Mouse (Mus musculus): Measurements from ENCODE around the gene Eif4g3. TPM values are rescaled to one million over a fixed set of nuclear protein-coding genes. Genes with fewer than 3 reads are reported as not detected.

Gene Eif4g3
- total and polyA plus RNA-seq, 3 experiments, result 22.8 to 63.7 TPM; not detected in 1

DNA sequence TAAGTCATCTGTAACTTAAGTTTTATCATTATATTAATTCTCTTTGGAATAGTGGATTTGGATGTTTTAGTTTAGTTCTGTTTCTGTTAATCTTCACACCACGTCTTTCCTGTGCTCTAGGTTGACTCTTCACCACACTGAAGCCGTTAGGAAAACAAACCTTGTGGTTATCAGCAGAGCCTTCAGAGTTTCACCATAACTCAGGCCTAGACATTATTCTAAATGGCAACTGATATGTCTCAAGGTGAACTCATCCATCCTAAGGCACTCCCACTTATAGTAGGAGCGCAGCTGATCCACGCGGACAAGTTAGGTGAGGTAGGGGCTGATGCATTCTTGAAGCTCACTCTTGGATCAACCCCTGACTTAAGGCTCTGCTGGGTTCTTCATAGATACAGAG lies 228.6 kb downstream of the Eif4g3 start:
- Histone ChIP-seq H3K4me1 (ENCODE audit: control insufficient read depth in 1 of 2, insufficient read depth in 2 of 2, low read length in 2 of 2) (peaks cover 6 to 9% of the 10 kb centered on the region in 2 experiments), H3K79me2 (ENCODE audit: control insufficient read depth, insufficient read depth, low read length, poor library complexity) (peaks cover 33% of the 10 kb centered on the region), H3K27ac (ENCODE audit: control insufficient read depth, low read depth, low read length) (no peak overlapping the region), H3K27me3 (ENCODE audit: control insufficient read depth in 1 of 2, insufficient read depth in 2 of 2, low read length in 2 of 2) (no peaks in the 10 kb centered on the region), H3K9me3 (replicated peaks; ENCODE audit: insufficient read depth, low read length) (no peaks in the 10 kb centered on the region), H3K36me3 (ENCODE audit: control insufficient read depth in 1 of 2, insufficient read depth in 2 of 2, low read length in 2 of 2) (peaks cover 14 to 26% of the 10 kb centered on the region in 2 experiments), H3K9ac (ENCODE audit: control insufficient read depth, low read depth, low read length, poor library complexity, severe bottlenecking) (no peak overlapping the region), H3K4me3 (ENCODE audit: control insufficient read depth in 1 of 2, insufficient read depth in 1 of 2, low read depth in 2 of 2, low read length in 2 of 2) (no peak overlapping the region)
- TF ChIP-seq KAT2A (conservative IDR thresholded peaks at IDR 0.05; ENCODE audit: low read depth, low read length) (no peak), RAD21 (IDR thresholded peaks at IDR 0.05; ENCODE audit: low read depth, low read length) (no peak)
- DNase-seq (ENCODE audit: low read depth, low spot score), result no peak

GRCm38 (mm10) chr4:138222396-138222795 lies 229.6 kb downstream of the Eif4g3 start:
- no peak for TF ChIP-seq CTCF (IDR thresholded peaks at IDR 0.05 in 2 of 3, conservative IDR thresholded peaks at IDR 0.05 in 1 of 3; ENCODE audit: control insufficient read depth in 1 of 3, insufficient read depth in 1 of 3, low read depth in 2 of 3, low read length in 3 of 3, poor library complexity in 1 of 3, severe bottlenecking in 1 of 3)
- TF ChIP-seq ZC3H11A (IDR thresholded peaks at IDR 0.05; ENCODE audit: low read depth, low read length), result no peak
- no peak for DNase-seq (ENCODE audit: low read depth, low spot score)
- H3K9me3 ChIP-seq (replicated peaks; ENCODE audit: insufficient read depth, low read length), result no peaks in the 10 kb centered on the region
- H3K27ac ChIP-seq (ENCODE audit: control insufficient read depth, low read depth, low read length), result no peak overlapping the region
- H3K36me3 ChIP-seq (ENCODE audit: control insufficient read depth in 1 of 2, insufficient read depth in 2 of 2, low read length in 2 of 2), result peaks cover 14 to 29% of the 10 kb centered on the region in 2 experiments
- peaks cover 6 to 9% of the 10 kb centered on the region in 2 experiments for H3K4me1 ChIP-seq (ENCODE audit: control insufficient read depth in 1 of 2, insufficient read depth in 2 of 2, low read length in 2 of 2)
- H3K9ac ChIP-seq (ENCODE audit: control insufficient read depth, low read depth, low read length, poor library complexity, severe bottlenecking), result no peak overlapping the region
- H3K79me2 ChIP-seq (ENCODE audit: control insufficient read depth, insufficient read depth, low read length, poor library complexity), result peaks cover 28% of the 10 kb centered on the region
- H3K27me3 ChIP-seq (ENCODE audit: control insufficient read depth in 1 of 2, insufficient read depth in 2 of 2, low read length in 2 of 2), result no peaks in the 10 kb centered on the region
- H3K4me3 ChIP-seq (ENCODE audit: control insufficient read depth in 1 of 2, insufficient read depth in 1 of 2, low read depth in 2 of 2, low read length in 2 of 2), result no peak overlapping the region

GRCm38 (mm10) chr4:138223623-138224022 lies 230.8 kb downstream of the Eif4g3 start:
- Histone ChIP-seq H3K79me2 (ENCODE audit: control insufficient read depth, insufficient read depth, low read length, poor library complexity) (peaks cover 18% of the 10 kb centered on the region), H3K9ac (ENCODE audit: control insufficient read depth, low read depth, low read length, poor library complexity, severe bottlenecking) (no peak overlapping the region), H3K9me3 (replicated peaks; ENCODE audit: insufficient read depth, low read length) (no peaks in the 10 kb centered on the region), H3K4me3 (ENCODE audit: control insufficient read depth in 1 of 2, insufficient read depth in 1 of 2, low read depth in 2 of 2, low read length in 2 of 2) (no peak overlapping the region), H3K4me1 (ENCODE audit: control insufficient read depth in 1 of 2, insufficient read depth in 2 of 2, low read length in 2 of 2) (peaks cover 3 to 8% of the 10 kb centered on the region in 2 experiments), H3K36me3 (ENCODE audit: control insufficient read depth in 1 of 2, insufficient read depth in 2 of 2, low read length in 2 of 2) (peaks cover 11 to 36% of the 10 kb centered on the region in 2 experiments), H3K27ac (ENCODE audit: control insufficient read depth, low read depth, low read length) (no peak overlapping the region), H3K27me3 (ENCODE audit: control insufficient read depth in 1 of 2, insufficient read depth in 2 of 2, low read length in 2 of 2) (no peaks in the 10 kb centered on the region)
- no peak for TF ChIP-seq MEF2A (IDR thresholded peaks at IDR 0.05; ENCODE audit: extremely low read depth, insufficient replicate concordance, low read depth, low read length, poor library complexity, severe bottlenecking)
- no peak for TF ChIP-seq ZNF384 (IDR thresholded peaks at IDR 0.05; ENCODE audit: low read depth, low read length)
- no peak for TF ChIP-seq TAL1 (IDR thresholded peaks at IDR 0.05; ENCODE audit: low read length)
- no peak for TF ChIP-seq CHD2 (IDR thresholded peaks at IDR 0.05; ENCODE audit: low read length)
- TF ChIP-seq KAT2A (conservative IDR thresholded peaks at IDR 0.05; ENCODE audit: low read depth, low read length), result no peak
- no peak for TF ChIP-seq UBTF (IDR thresholded peaks at IDR 0.05; ENCODE audit: borderline replicate concordance, insufficient read depth, low read depth, low read length)
- no peak for TF ChIP-seq RCOR1 (IDR thresholded peaks at IDR 0.05; ENCODE audit: low read depth, low read length)
- no peak for TF ChIP-seq CTCF (IDR thresholded peaks at IDR 0.05 in 2 of 3, conservative IDR thresholded peaks at IDR 0.05 in 1 of 3; ENCODE audit: control insufficient read depth in 1 of 3, insufficient read depth in 1 of 3, low read depth in 2 of 3, low read length in 3 of 3, poor library complexity in 1 of 3, severe bottlenecking in 1 of 3)
- no peak for TF ChIP-seq ELF1 (IDR thresholded peaks at IDR 0.05; ENCODE audit: low read depth, low read length)
- no peak for TF ChIP-seq GABPA (IDR thresholded peaks at IDR 0.05; ENCODE audit: low read depth, low read length)
- no peak for TF ChIP-seq MYB (IDR thresholded peaks at IDR 0.05; ENCODE audit: low read depth, low read length)
- no peak for TF ChIP-seq ZKSCAN1 (IDR thresholded peaks at IDR 0.05; ENCODE audit: low read depth, low read length)
- TF ChIP-seq ZC3H11A (IDR thresholded peaks at IDR 0.05; ENCODE audit: low read depth, low read length), result no peak
- TF ChIP-seq E2F4 (IDR thresholded peaks at IDR 0.05; ENCODE audit: borderline replicate concordance, low read depth, low read length), result no peak
- no peak for TF ChIP-seq NRF1 (IDR thresholded peaks at IDR 0.05; ENCODE audit: insufficient read depth, low read depth, low read length, poor library complexity, severe bottlenecking)
- TF ChIP-seq MXI1 (IDR thresholded peaks at IDR 0.05; ENCODE audit: low read depth, low read length), result no peak
- TF ChIP-seq EP300 (IDR thresholded peaks at IDR 0.05; ENCODE audit: low read depth in 1 of 2, low read length in 2 of 2), result no peak
- DNase-seq (ENCODE audit: low read depth, low spot score), result no peak
